Mouse (Mus musculus) frontal cortex, postnatal 14 days (tissue): ENCODE results near the gene Gdf7.

ENCODE experiments used
- DNase-seq, 2 experiments: peaks; one replicate each; pipeline ENCODE4 v3.0.0; 2022; ENCODE audit warnings: low spot score in 2 of 2

Gdf7 gene

GRCm38 (mm10) chr12:8301841-8302431 is at the start of gene Gdf7:
Gene Gdf7, minus strand, starts transcription at chr12:8301954.
- DNase-seq: no peak

GRCm38 (mm10) chr12:8351025-8351903 is 49.5 kb upstream of the Gdf7 start:
- no peak for DNase-seq

- DNase-seq: no peak
These were observed 47.2 kb upstream of the Gdf7 start for GRCm38 (mm10) chr12:8348733-8349513.

- DNase-seq: no peak
These were observed 46.1 kb upstream of the Gdf7 start for GRCm38 (mm10) chr12:8347746-8348462.

- DNase-seq: no peak
These were observed 43.8 kb upstream of the Gdf7 start for GRCm38 (mm10) chr12:8345539-8345938.

GRCm38 (mm10) chr12:8344897-8345296 is 43.1 kb upstream of the Gdf7 start:
- DNase-seq: peak; percentile 62 to 80

GRCm38 (mm10) chr12:8343381-8343780 is 41.6 kb upstream of the Gdf7 start:
- DNase-seq: no peak

- no peak for DNase-seq
These were observed 39.3 kb upstream of the Gdf7 start for GRCm38 (mm10) chr12:8341008-8341407.

GRCm38 (mm10) chr12:8339591-8340319 is 38.0 kb upstream of the Gdf7 start:
- no peak for DNase-seq

- DNase-seq: no peak
These were observed 37.2 kb upstream of the Gdf7 start for GRCm38 (mm10) chr12:8338918-8339317.

- no peak for DNase-seq
These were observed 36.7 kb upstream of the Gdf7 start for GRCm38 (mm10) chr12:8338491-8338890.

GRCm38 (mm10) chr12:8337286-8338060 is 35.7 kb upstream of the Gdf7 start:
- DNase-seq: no peak

GRCm38 (mm10) chr12:8336601-8337285 is 35.0 kb upstream of the Gdf7 start:
- DNase-seq: no peak

GRCm38 (mm10) chr12:8335503-8335902 is 33.7 kb upstream of the Gdf7 start:
- no peak for DNase-seq

- no peak for DNase-seq
These were observed 32.5 kb upstream of the Gdf7 start for GRCm38 (mm10) chr12:8334261-8334660.

- no peak for DNase-seq
These were observed 31.9 kb upstream of the Gdf7 start for GRCm38 (mm10) chr12:8333617-8334016.

- no peak for DNase-seq
These were observed 30.4 kb upstream of the Gdf7 start for GRCm38 (mm10) chr12:8332174-8332542.

GRCm38 (mm10) chr12:8331489-8332173 is 29.9 kb upstream of the Gdf7 start:
- no peak for DNase-seq

- DNase-seq: no peak
These were observed 27.5 kb upstream of the Gdf7 start for GRCm38 (mm10) chr12:8329236-8329635.
